ENCODE assay signal across 25 mouse cellular contexts in the genomic region with DNA sequence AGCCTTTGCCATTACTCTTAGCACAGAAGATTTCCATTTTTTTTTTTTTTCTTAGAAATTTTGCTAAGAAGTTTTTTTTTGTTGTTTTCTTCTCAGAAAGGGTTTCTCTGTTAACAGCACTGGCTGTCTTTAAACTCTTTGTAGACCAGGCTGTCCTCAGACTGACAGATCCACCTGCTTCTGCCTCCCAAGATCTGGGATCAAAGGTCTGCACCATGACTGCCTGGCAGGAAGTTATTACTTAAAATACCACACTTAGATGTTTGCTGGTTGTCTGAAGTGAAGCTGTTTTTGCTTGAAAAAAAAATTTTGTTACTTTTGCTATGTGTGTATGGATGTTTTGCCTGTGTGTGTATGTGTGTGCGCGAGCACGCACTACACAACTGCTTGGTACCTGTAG. TPM values are rescaled to one million over a fixed set of nuclear protein-coding genes. Genes with fewer than 3 reads are reported as not detected.
DNase-seq lines count a peak whose midpoint lies in the region; ATAC-seq and TF ChIP-seq lines count a peak whose summit lies in the region.
"Had no signal": no experiment of that assay in that cellular context is flagged by ENCODE, and none has a peak within 500 bp of the region (broad histone marks: within the 10 kb centered on the region; RNA-seq: fewer than 3 reads in every experiment).

No protein-coding gene starts in this region.

- no peaks in the 10 kb centered on the region; the same call in 1 of the 2 replicates for H3K36me3 ChIP-seq in kidney, adult 2 months (ENCODE audit: control insufficient read depth, insufficient read depth, low read length)
- H3K36me3 ChIP-seq in liver, embryonic 11.5 days (ENCODE audit: control insufficient read depth, insufficient read depth, low read length) = peaks cover 16% of the 10 kb centered on the region
- peaks cover 28% of the 10 kb centered on the region for H3K36me3 ChIP-seq in small intestine, adult 2 months (ENCODE audit: control insufficient read depth, insufficient read depth, low read length)

- no peak for ATAC-seq in CD4-positive, CD25-positive, alpha-beta regulatory T cell, adult 4 months
- ATAC-seq in liver, embryonic 11.5 days (replicated peaks; ENCODE audit: low FRiP score) = no peak
- ATAC-seq: activated CD4-positive, CD25-positive, alpha-beta regulatory T cell, adult 4 months; forebrain, embryonic 14.5 days; forebrain, postnatal 0 days had no signal

- 99% methylated on average over 3 of the region's 3 CpGs for WGBS in kidney, adult 2 months
- WGBS in liver, embryonic 11.5 days = 100% methylated on average over 3 of the region's 3 CpGs
- 93% methylated on average over 3 of the region's 3 CpGs for WGBS in small intestine, adult 2 months

- no peak overlapping the region; the same call in 1 of the 2 replicates for H3K27ac ChIP-seq in kidney, adult 2 months (ENCODE audit: insufficient read depth, low read depth, low read length)
- no peak overlapping the region for H3K27ac ChIP-seq in liver, embryonic 11.5 days (ENCODE audit: low read depth, low read length)
- peak overlapping the region; percentile 89 for H3K27ac ChIP-seq in small intestine, adult 2 months (ENCODE audit: insufficient read depth, low read depth, low read length)
- H3K27ac ChIP-seq: forebrain, embryonic 10.5 days; gastrocnemius, adult 2 months; heart, embryonic 10.5 days; hindbrain, embryonic 15.5 days had no signal

- no peak for TF ChIP-seq POLR2A in kidney, adult 2 months (IDR thresholded peaks at IDR 0.05; ENCODE audit: low read depth, low read length)
- no peak for TF ChIP-seq POLR2A in small intestine, adult 2 months (IDR thresholded peaks at IDR 0.05; ENCODE audit: low read depth, low read length)

- H3K27me3 ChIP-seq in kidney, adult 2 months (replicated peaks; ENCODE audit: control insufficient read depth, insufficient read depth, low read length) = no peaks in the 10 kb centered on the region
- H3K27me3 ChIP-seq in liver, embryonic 11.5 days (replicated peaks; ENCODE audit: control insufficient read depth, insufficient read depth, low read length) = no peaks in the 10 kb centered on the region
- no peaks in the 10 kb centered on the region for H3K27me3 ChIP-seq in small intestine, adult 2 months (ENCODE audit: control insufficient read depth, insufficient read depth, low read length)
- H3K27me3 ChIP-seq: heart, embryonic 13.5 days; hindbrain, embryonic 15.5 days had no signal

- H3K4me3 ChIP-seq in kidney, adult 2 months (ENCODE audit: insufficient read depth, low read depth, low read length) = no peak overlapping the region
- H3K4me3 ChIP-seq in liver, embryonic 11.5 days (ENCODE audit: low read depth, low read length) = no peak overlapping the region
- no peak overlapping the region for H3K4me3 ChIP-seq in small intestine, adult 2 months (ENCODE audit: low read depth, low read length)
- H3K4me3 ChIP-seq: forebrain, embryonic 10.5 days; gastrocnemius, adult 2 months; heart, embryonic 10.5 days; heart, embryonic 13.5 days; hindbrain, embryonic 15.5 days had no signal

- H3K9ac ChIP-seq in liver, embryonic 11.5 days (ENCODE audit: low read depth, low read length) = 0 out of 2 replicates have a peak overlapping the region, but pooled peaks have one; percentile 35
- H3K9ac ChIP-seq: forebrain, postnatal 0 days; heart, embryonic 13.5 days; hindbrain, embryonic 15.5 days had no signal

- no peak overlapping the region for H3K4me2 ChIP-seq in liver, embryonic 11.5 days
- H3K4me2 ChIP-seq: heart, embryonic 13.5 days; hindbrain, embryonic 15.5 days had no signal

- TF ChIP-seq CTCF in kidney, adult 2 months (conservative IDR thresholded peaks at IDR 0.05; ENCODE audit: insufficient read depth, insufficient read length, low read depth, low read length) = no peak
- TF ChIP-seq CTCF in small intestine, adult 2 months (IDR thresholded peaks at IDR 0.05; ENCODE audit: extremely low read depth, insufficient read length, insufficient replicate concordance, low read depth, low read length) = no peak

- peak; percentile 14 for DNase-seq in CD4-positive, CD25-positive, alpha-beta regulatory T cell, adult 2 months (ENCODE audit: low read depth, low spot score)
- DNase-seq in kidney, adult 2 months = peak; percentile 62
- no peak for DNase-seq in kidney, postnatal 10 days
- no peak for DNase-seq in liver, embryonic 11.5 days (ENCODE audit: low spot score)
- DNase-seq in liver = no peak
- DNase-seq in cerebellum, adult 11-12 months = no peak
- DNase-seq: adrenal gland, adult 8-10 months; adrenal gland, postnatal 25 days; cerebellum, adult 18-20 months; cerebellum, adult 9-10 months; cerebellum, postnatal 14 days; forebrain, postnatal 0 days; gastrocnemius, adult 2 months; gastrocnemius, postnatal 14 days; heart, adult 18-20 months; heart, postnatal 14 days; heart, postnatal 4 days had no signal

- H3K9me3 ChIP-seq in liver, embryonic 11.5 days (ENCODE audit: control insufficient read depth, low read length) = no peaks in the 10 kb centered on the region
- H3K9me3 ChIP-seq: forebrain, embryonic 10.5 days; heart, embryonic 10.5 days; heart, embryonic 13.5 days; hindbrain, embryonic 15.5 days had no signal

- H3K4me1 ChIP-seq in kidney, adult 2 months (ENCODE audit: control insufficient read depth, insufficient read depth, low read length) = peaks cover 29% of the 10 kb centered on the region
- peaks cover 36% of the 10 kb centered on the region for H3K4me1 ChIP-seq in liver, embryonic 11.5 days (replicated peaks; ENCODE audit: control insufficient read depth, insufficient read depth, low read length)
- H3K4me1 ChIP-seq in small intestine, adult 2 months (ENCODE audit: control insufficient read depth, insufficient read depth, insufficient read length, low read length) = peaks cover 27% of the 10 kb centered on the region; the same call in 1 of the 2 replicates

RNA-seq across cellular contexts. Expression of a gene that starts 40.5 kb away (rescaled TPM):
- polyA plus RNA-seq in CD4-positive, CD25-positive, alpha-beta regulatory T cell, adult 4 months (2017; shearing (Covaris generic)) = 10 to 100 TPM; 74.0 to 91.3 TPM
- 45.9 and 52.4 TPM in 2 replicates for polyA plus RNA-seq in kidney, adult 2 months (2012; rRNA removed)
- 61.4 and 65.0 TPM in 2 replicates for polyA plus RNA-seq in liver, embryonic 11.5 days (2014; fragmentation: Nextera tagmentation; extraction: Ambion mirVana)
- 25.6 and 48.4 TPM in 2 replicates for polyA plus RNA-seq in small intestine, adult 2 months (2012; rRNA removed)

Comparison
In these comparisons a context has a peak if more than half of its experiments do, and no peak if none do; other contexts are left out.
1. DNase-seq: peak in CD4-positive, CD25-positive, alpha-beta regulatory T cell, adult 2 months (single experiment) and kidney, adult 2 months (single experiment); none in kidney, postnatal 10 days (single experiment), liver, embryonic 11.5 days (single experiment), liver (single experiment) and cerebellum, adult 11-12 months (single experiment).